Mouse (Mus musculus): ENCODE results near the gene C130073F10Rik. TPM values are rescaled to one million over a fixed set of nuclear protein-coding genes. Genes with fewer than 3 reads are reported as not detected.
"Not testable (repeated sequence)": the region's sequence is repeated elsewhere in the genome, so short reads cannot be mapped to it uniquely, and the experiment has no call there.

C130073F10Rik gene
- not detected in 2 replicates for polyA plus RNA-seq (2016; fragmentation: Nextera tagmentation; extraction: Ambion mirVana)

GRCm38 (mm10) chr4:101893656-101894420 lies at the start of gene C130073F10Rik:
C130073F10Rik (minus strand) TSS chr4:101893789.
- Histone ChIP-seq H3K27me3 (no peaks in the 10 kb centered on the region), H3K36me3 (no peaks in the 10 kb centered on the region), H3K4me2 (no peak within 1 kb of the TSS), H3K27ac (no peak within 1 kb of the TSS), H3K4me1 (replicated peaks) (no peaks in the 10 kb centered on the region), H3K9me3 (no peaks in the 10 kb centered on the region; the same call in 1 of the 2 replicates), H3K9ac (replicated peaks) (no peak within 1 kb of the TSS), H3K4me3 (replicated peaks) (no peak within 1 kb of the TSS)
- ATAC-seq (ENCODE audit: insufficient number of reproducible peaks, insufficient read depth, low FRiP score, low TSS enrichment, low read depth), result no peak
- 80% methylated on average over 7 of the region's 7 CpGs for WGBS

GRCm38 (mm10) chr4:101940107-101940506 lies 46.5 kb upstream of the C130073F10Rik start, which contains the start of gene Gm12794:
Gm12794 (plus strand) TSS chr4:101940407.
- ATAC-seq (ENCODE audit: insufficient number of reproducible peaks, insufficient read depth, low FRiP score, low TSS enrichment, low read depth); H3K27me3 ChIP-seq; H3K4me2 ChIP-seq; H3K36me3 ChIP-seq; H3K9me3 ChIP-seq; H3K27ac ChIP-seq; H3K9ac ChIP-seq (replicated peaks); H3K4me3 ChIP-seq (replicated peaks); H3K4me1 ChIP-seq (replicated peaks): not testable (repeated sequence)
- 83% methylated on average over 2 of the region's 2 CpGs for WGBS

GRCm38 (mm10) chr4:101908821-101909220 lies 15.2 kb upstream of the C130073F10Rik start, which contains the start of gene Gm12800:
Gm12800 (plus strand) TSS chr4:101909121.
- not testable (repeated sequence) for H3K9me3 ChIP-seq; H3K27ac ChIP-seq; H3K27me3 ChIP-seq; ATAC-seq (ENCODE audit: insufficient number of reproducible peaks, insufficient read depth, low FRiP score, low TSS enrichment, low read depth); H3K36me3 ChIP-seq; H3K4me2 ChIP-seq; H3K4me3 ChIP-seq (replicated peaks); H3K4me1 ChIP-seq (replicated peaks); H3K9ac ChIP-seq (replicated peaks)
- 82% methylated on average over 2 of the region's 2 CpGs for WGBS

GRCm38 (mm10) chr4:101889377-101889776 lies 4.2 kb downstream of the C130073F10Rik start:
- ATAC-seq (ENCODE audit: insufficient number of reproducible peaks, insufficient read depth, low FRiP score, low TSS enrichment, low read depth), result no peak
- no peaks in the 10 kb centered on the region for H3K36me3 ChIP-seq
- no peaks in the 10 kb centered on the region for H3K27me3 ChIP-seq

GRCm38 (mm10) chr4:101883641-101884040 lies 9.9 kb downstream of the C130073F10Rik start:
- WGBS, result 32% methylated on average over 3 of the region's 3 CpGs
- Histone ChIP-seq H3K27me3 (no peaks in the 10 kb centered on the region), H3K9me3 (no peaks in the 10 kb centered on the region; the same call in 1 of the 2 replicates), H3K4me3 (replicated peaks) (no peak overlapping the region), H3K9ac (replicated peaks) (no peak overlapping the region), H3K4me2 (no peak overlapping the region), H3K4me1 (replicated peaks) (no peaks in the 10 kb centered on the region), H3K36me3 (no peaks in the 10 kb centered on the region), H3K27ac (no peak overlapping the region)
- no peak for ATAC-seq (ENCODE audit: insufficient number of reproducible peaks, insufficient read depth, low FRiP score, low TSS enrichment, low read depth)

More at GRCm38 (mm10) chr4:101889377-101889776, 4.2 kb downstream of the C130073F10Rik start:
- Histone ChIP-seq H3K9ac (replicated peaks) (no peak overlapping the region), H3K27ac (no peak overlapping the region), H3K4me1 (replicated peaks) (no peaks in the 10 kb centered on the region), H3K4me2 (no peak overlapping the region), H3K9me3 (no peaks in the 10 kb centered on the region; the same call in 1 of the 2 replicates), H3K4me3 (replicated peaks) (no peak overlapping the region)

- H3K27ac ChIP-seq; H3K4me1 ChIP-seq (replicated peaks); H3K9me3 ChIP-seq; H3K27me3 ChIP-seq; H3K36me3 ChIP-seq; H3K4me2 ChIP-seq; H3K9ac ChIP-seq (replicated peaks); ATAC-seq (ENCODE audit: insufficient number of reproducible peaks, insufficient read depth, low FRiP score, low TSS enrichment, low read depth); H3K4me3 ChIP-seq (replicated peaks): not testable (repeated sequence)
- whole genome bisulfite sequencing, result 83% methylated on average over 15 of the region's 15 CpGs
Measured at GRCm38 (mm10) chr4:101875687-101876086, 17.9 kb downstream of the C130073F10Rik start.

- H3K4me3 ChIP-seq (replicated peaks); ATAC-seq (ENCODE audit: insufficient number of reproducible peaks, insufficient read depth, low FRiP score, low TSS enrichment, low read depth); H3K27me3 ChIP-seq; H3K9ac ChIP-seq (replicated peaks); H3K36me3 ChIP-seq; H3K4me1 ChIP-seq (replicated peaks); H3K27ac ChIP-seq; H3K9me3 ChIP-seq; H3K4me2 ChIP-seq: not testable (repeated sequence)
- WGBS, result 73% methylated on average over 2 of the region's 2 CpGs
Measured at GRCm38 (mm10) chr4:101872031-101872430, 21.6 kb downstream of the C130073F10Rik start.

GRCm38 (mm10) chr4:101862289-101862688 lies 31.3 kb downstream of the C130073F10Rik start:
- Histone ChIP-seq H3K9me3 (no peaks in the 10 kb centered on the region), H3K4me2 (no peak overlapping the region), H3K27me3 (no peaks in the 10 kb centered on the region), H3K27ac (no peak overlapping the region), H3K9ac (replicated peaks) (no peak overlapping the region), H3K36me3 (no peaks in the 10 kb centered on the region), H3K4me1 (replicated peaks) (no peaks in the 10 kb centered on the region), H3K4me3 (replicated peaks) (no peak overlapping the region)
- no peak for ATAC-seq (ENCODE audit: insufficient number of reproducible peaks, insufficient read depth, low FRiP score, low TSS enrichment, low read depth)
- WGBS, result 86% methylated on average over 6 of the region's 6 CpGs

- no peak overlapping the region for H3K9ac ChIP-seq (replicated peaks)
- WGBS, result 39% methylated on average over 6 of the region's 6 CpGs
- no peak overlapping the region for H3K4me2 ChIP-seq
- no peak overlapping the region for H3K27ac ChIP-seq
- no peaks in the 10 kb centered on the region for H3K4me1 ChIP-seq (replicated peaks)
- no peaks in the 10 kb centered on the region for H3K9me3 ChIP-seq
- no peaks in the 10 kb centered on the region for H3K36me3 ChIP-seq
- ATAC-seq (ENCODE audit: insufficient number of reproducible peaks, insufficient read depth, low FRiP score, low TSS enrichment, low read depth), result no peak
- no peak overlapping the region for H3K4me3 ChIP-seq (replicated peaks)
- H3K27me3 ChIP-seq, result no peaks in the 10 kb centered on the region
Measured at GRCm38 (mm10) chr4:101860873-101861272, 32.7 kb downstream of the C130073F10Rik start.

- WGBS, result 65% methylated on average over 2 of the region's 2 CpGs
- no peak overlapping the region for H3K27ac ChIP-seq
- no peak overlapping the region for H3K4me2 ChIP-seq
- H3K9ac ChIP-seq (replicated peaks), result no peak overlapping the region
- ATAC-seq (ENCODE audit: insufficient number of reproducible peaks, insufficient read depth, low FRiP score, low TSS enrichment, low read depth), result no peak
- no peak overlapping the region for H3K4me3 ChIP-seq (replicated peaks)
- H3K9me3 ChIP-seq, result peaks cover 22% of the 10 kb centered on the region
- no peaks in the 10 kb centered on the region for H3K36me3 ChIP-seq
- no peaks in the 10 kb centered on the region for H3K4me1 ChIP-seq (replicated peaks)
- H3K27me3 ChIP-seq, result no peaks in the 10 kb centered on the region
Measured at GRCm38 (mm10) chr4:101850908-101851307, 42.7 kb downstream of the C130073F10Rik start.

- H3K9ac ChIP-seq (replicated peaks); H3K36me3 ChIP-seq; H3K4me2 ChIP-seq; H3K27ac ChIP-seq; H3K4me3 ChIP-seq (replicated peaks); ATAC-seq (ENCODE audit: insufficient number of reproducible peaks, insufficient read depth, low FRiP score, low TSS enrichment, low read depth); H3K9me3 ChIP-seq; H3K27me3 ChIP-seq; H3K4me1 ChIP-seq (replicated peaks): not testable (repeated sequence)
- WGBS, result 87% methylated on average over 4 of the region's 4 CpGs
Measured at GRCm38 (mm10) chr4:101843923-101844322, 49.7 kb downstream of the C130073F10Rik start, which contains the start of gene B020004J07Rik. B020004J07Rik (minus strand) TSS chr4:101844023.
